Mouse (Mus musculus): ENCODE data around the gene Npas2. TPM values are rescaled to one million over a fixed set of nuclear protein-coding genes. Genes with fewer than 3 reads are reported as not detected.

The Npas2 gene
- total RNA-seq, 2 experiments from 2014 or later, result 28.0 to 30.4 TPM

GRCm38 (mm10) chr1:39325228-39325627, 131.7 kb downstream of the Npas2 start:
- no peak for DNase-seq (ENCODE audit: extremely low spot score in 1 of 2, low spot score in 1 of 2)

- no peak for DNase-seq (ENCODE audit: extremely low spot score in 1 of 2, low spot score in 1 of 2)
These were observed 134.0 kb downstream of the Npas2 start for GRCm38 (mm10) chr1:39327546-39327945.

- DNase-seq (ENCODE audit: extremely low spot score in 1 of 2, low spot score in 1 of 2), result no peak
These were observed 137.5 kb downstream of the Npas2 start for GRCm38 (mm10) chr1:39330857-39331594.

GRCm38 (mm10) chr1:39332456-39332855, 138.9 kb downstream of the Npas2 start:
- DNase-seq (ENCODE audit: extremely low spot score in 1 of 2, low spot score in 1 of 2), result no peak

GRCm38 (mm10) chr1:39335561-39336196, 142.1 kb downstream of the Npas2 start:
- no peak for DNase-seq (ENCODE audit: extremely low spot score in 1 of 2, low spot score in 1 of 2)

GRCm38 (mm10) chr1:39336788-39337187, 143.3 kb downstream of the Npas2 start:
- DNase-seq (ENCODE audit: extremely low spot score in 1 of 2, low spot score in 1 of 2), result no peak

GRCm38 (mm10) chr1:39338831-39339230, 145.3 kb downstream of the Npas2 start:
- DNase-seq (ENCODE audit: extremely low spot score in 1 of 2, low spot score in 1 of 2), result no peak

- DNase-seq (ENCODE audit: extremely low spot score in 1 of 2, low spot score in 1 of 2), result no peak
These were observed 145.9 kb downstream of the Npas2 start for GRCm38 (mm10) chr1:39339455-39339854.

GRCm38 (mm10) chr1:39340156-39340555, 146.6 kb downstream of the Npas2 start:
- no peak for DNase-seq (ENCODE audit: extremely low spot score in 1 of 2, low spot score in 1 of 2)

GRCm38 (mm10) chr1:39340647-39341046, 147.1 kb downstream of the Npas2 start:
- DNase-seq (ENCODE audit: extremely low spot score in 1 of 2, low spot score in 1 of 2), result peak in 1 of 2 experiments; percentile 33

- DNase-seq (ENCODE audit: extremely low spot score in 1 of 2, low spot score in 1 of 2), result no peak
These were observed 148.3 kb downstream of the Npas2 start for GRCm38 (mm10) chr1:39341807-39342206.

- no peak for DNase-seq (ENCODE audit: extremely low spot score in 1 of 2, low spot score in 1 of 2)
These were observed 149.7 kb downstream of the Npas2 start for GRCm38 (mm10) chr1:39343242-39343641.

- DNase-seq (ENCODE audit: extremely low spot score in 1 of 2, low spot score in 1 of 2), result no peak
These were observed 151.6 kb downstream of the Npas2 start for GRCm38 (mm10) chr1:39344981-39345600.

GRCm38 (mm10) chr1:39349001-39349400, 155.5 kb downstream of the Npas2 start:
- DNase-seq (ENCODE audit: extremely low spot score in 1 of 2, low spot score in 1 of 2), result peak in 1 of 2 experiments; percentile 64

GRCm38 (mm10) chr1:39349427-39349826, 155.9 kb downstream of the Npas2 start:
- DNase-seq (ENCODE audit: extremely low spot score in 1 of 2, low spot score in 1 of 2), result no peak

GRCm38 (mm10) chr1:39361754-39362514, 168.4 kb downstream of the Npas2 start:
- DNase-seq (ENCODE audit: extremely low spot score in 1 of 2, low spot score in 1 of 2), result no peak

- no peak for DNase-seq (ENCODE audit: extremely low spot score in 1 of 2, low spot score in 1 of 2)
These were observed 169.0 kb downstream of the Npas2 start for GRCm38 (mm10) chr1:39362515-39362893.

- no peak for DNase-seq (ENCODE audit: extremely low spot score in 1 of 2, low spot score in 1 of 2)
These were observed 172.0 kb downstream of the Npas2 start for GRCm38 (mm10) chr1:39365562-39365961.

GRCm38 (mm10) chr1:39367045-39367444, 173.5 kb downstream of the Npas2 start:
- DNase-seq (ENCODE audit: extremely low spot score in 1 of 2, low spot score in 1 of 2), result peak in 1 of 2 experiments; percentile 20

GRCm38 (mm10) chr1:39367601-39368266, 174.2 kb downstream of the Npas2 start, which contains the start of gene Rpl31:
Rpl31 (plus strand) TSS chr1:39367842.
- peak; percentile 88 to 94 for DNase-seq (ENCODE audit: extremely low spot score in 1 of 2, low spot score in 1 of 2)
